Mouse (Mus musculus) brain, embryonic 14.5 days (tissue): ENCODE data around the gene Ms4a15.

Experiments
- CTCF ChIP-seq: fragments of 200-500 bp; IDR thresholded peaks from 2 replicates; pipeline ENCODE4 v1.5.1; 2012; ENCODE audit warnings: inconsistent platforms, mild to moderate bottlenecking, moderate library complexity, borderline replicate concordance; ENCODE audit not compliant: insufficient read depth, insufficient read length; ENCODE audit errors: extremely low read depth
- POLR2A ChIP-seq: fragments of 200-500 bp; IDR thresholded peaks from 2 replicates; pipeline ENCODE4 v1.6.1; 2012; ENCODE audit warnings: mild to moderate bottlenecking, inconsistent platforms, borderline replicate concordance; ENCODE audit not compliant: poor library complexity, insufficient read depth, insufficient read length, severe bottlenecking; ENCODE audit errors: extremely low read depth

DNA sequence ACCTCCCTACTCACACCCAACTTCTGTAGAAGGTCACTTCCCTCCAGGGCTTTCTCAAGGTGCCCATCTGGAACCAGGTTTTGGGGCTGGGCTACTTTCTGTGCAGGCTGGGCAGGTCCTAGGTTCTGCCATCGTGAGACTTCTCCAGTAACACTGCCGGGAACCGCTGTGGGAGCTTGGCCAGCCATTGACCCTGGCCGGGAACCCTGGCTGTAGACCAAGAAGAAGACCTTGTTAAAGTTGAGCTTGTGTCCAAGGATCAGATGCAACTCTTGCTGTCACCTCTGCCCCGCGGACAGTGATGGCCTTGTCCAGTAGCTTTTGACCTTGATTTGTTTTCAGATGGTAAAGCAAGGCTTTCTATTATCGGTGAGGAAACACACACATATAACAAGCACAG is 24.5 kb downstream of the Ms4a15 start:
- no peak for TF ChIP-seq CTCF
- TF ChIP-seq POLR2A = no peak
